Mouse (Mus musculus) Patski (cell line): ENCODE measurements around the gene Hs1bp3. TPM values are rescaled to one million over a fixed set of nuclear protein-coding genes. Genes with fewer than 3 reads are reported as not detected.

Experiments
- ATAC-seq: fragments of 100-300 bp; one replicate; pipeline ENCODE4 v1.8.0; 2021
- CTCF ChIA-PET: fragments of 350-600 bp; sonication (Branson Sonifier 250); formaldehyde crosslinking; loops from one replicate; lab custom pipeline; 2022; ENCODE audit warnings: inconsistent platforms; lab: Charles Lee
- POLR2A ChIA-PET: fragments of 350-600 bp; sonication (Branson Sonifier 250); formaldehyde crosslinking; loops from one replicate; lab custom pipeline; 2022; ENCODE audit warnings: antibody characterized with exemption, inconsistent platforms; lab: Charles Lee
- DNase-seq: peaks from one replicate; pipeline ENCODE4 v3.0.0-alpha.2; 2011; ENCODE audit warnings: low read depth, low spot score
- H3K27me3 ChIP-seq: fragments of 371-371 bp; one replicate; pipeline ENCODE4 v1.5.1; 2021
- CTCF ChIP-seq: fragments of 100-300 bp; IDR thresholded peaks from one replicate; pipeline ENCODE4 v1.5.1; 2021
- in situ Hi-C: fragments of 300-500 bp; cut with MboI; formaldehyde crosslinking; loops from 3 replicates; pipeline ENCODE4 v1.11.1; 2018; ENCODE audit warnings: low pct_unique_long_range_greater_than_20kb, mixed read lengths
- polyA plus RNA-seq: library from polyadenylated mRNA; unstranded; gene quantifications from one replicate; pipeline ENCODE4 v1.2.3, GENCODE M21; 2021

Hs1bp3 gene
- polyA plus RNA-seq, 1 experiment from 2014 or later: 34.4 TPM

DNA sequence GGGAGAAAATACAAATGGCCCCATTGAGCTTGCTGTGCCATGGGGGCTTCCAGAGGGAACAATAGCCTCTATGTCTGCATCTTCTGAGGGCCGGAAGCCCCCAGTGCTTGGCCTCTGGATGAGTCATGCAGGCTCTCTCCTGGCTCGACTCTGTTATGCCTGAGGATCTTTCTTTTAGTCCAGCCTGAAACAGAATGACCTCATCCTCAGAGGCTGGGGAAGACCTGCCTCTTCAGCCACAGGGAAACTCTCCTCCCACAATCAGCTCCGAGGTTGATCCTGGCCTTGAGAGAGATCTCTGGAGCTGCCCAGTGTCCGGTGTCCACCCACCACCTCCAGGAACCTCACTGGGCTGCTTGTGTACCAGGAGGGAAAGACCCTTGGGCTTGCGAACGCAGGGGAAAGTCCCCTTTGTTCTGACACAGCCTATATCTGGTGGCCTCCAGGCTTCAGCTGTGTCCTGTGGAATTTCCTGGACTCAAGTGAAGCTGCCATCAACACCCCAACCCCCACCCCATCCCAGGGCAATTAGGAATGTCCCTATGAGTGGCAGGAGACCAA, 73.3 kb downstream of the Hs1bp3 start:
- peak; percentile 76 for DNase-seq
- TF ChIP-seq CTCF: no peak
- in situ Hi-C loops: no loop called here
- no peaks in the 10 kb centered on the region for H3K27me3 ChIP-seq
- CTCF ChIA-PET: no interaction called here
- peak; percentile 95 for ATAC-seq
- POLR2A ChIA-PET: interaction anchor here (1.0 to 1.4 kb wide), 2 partner anchors 30 to 52 kb away, joined by 3 to 4 read pairs; no protein-coding TSS in a partner anchor

DNA sequence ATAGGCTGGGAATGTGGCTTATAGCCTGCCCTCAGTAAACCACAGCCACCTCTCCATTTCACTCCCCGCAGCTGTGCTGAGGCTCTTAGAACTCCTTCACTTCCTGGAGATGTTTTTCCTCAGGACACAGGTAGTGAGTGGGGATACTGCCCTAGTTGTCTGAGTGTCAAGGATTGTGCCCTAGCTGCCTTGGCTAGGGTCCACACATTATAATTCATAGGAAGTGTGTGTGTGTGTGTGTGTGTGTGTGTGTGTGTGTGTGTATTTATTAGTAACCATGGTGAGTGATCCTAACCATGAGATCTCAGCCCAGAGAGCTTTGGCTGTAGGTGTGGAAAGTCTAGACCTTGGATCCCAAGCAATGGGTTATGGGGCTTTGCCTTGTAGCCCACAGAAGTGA, 74.0 kb downstream of the Hs1bp3 start:
- in situ Hi-C loops: no loop called here
- POLR2A ChIA-PET: interaction anchor here (1.4 kb wide), 1 partner anchor 53 kb away, joined by 4 read pairs; no protein-coding TSS in a partner anchor

DNA sequence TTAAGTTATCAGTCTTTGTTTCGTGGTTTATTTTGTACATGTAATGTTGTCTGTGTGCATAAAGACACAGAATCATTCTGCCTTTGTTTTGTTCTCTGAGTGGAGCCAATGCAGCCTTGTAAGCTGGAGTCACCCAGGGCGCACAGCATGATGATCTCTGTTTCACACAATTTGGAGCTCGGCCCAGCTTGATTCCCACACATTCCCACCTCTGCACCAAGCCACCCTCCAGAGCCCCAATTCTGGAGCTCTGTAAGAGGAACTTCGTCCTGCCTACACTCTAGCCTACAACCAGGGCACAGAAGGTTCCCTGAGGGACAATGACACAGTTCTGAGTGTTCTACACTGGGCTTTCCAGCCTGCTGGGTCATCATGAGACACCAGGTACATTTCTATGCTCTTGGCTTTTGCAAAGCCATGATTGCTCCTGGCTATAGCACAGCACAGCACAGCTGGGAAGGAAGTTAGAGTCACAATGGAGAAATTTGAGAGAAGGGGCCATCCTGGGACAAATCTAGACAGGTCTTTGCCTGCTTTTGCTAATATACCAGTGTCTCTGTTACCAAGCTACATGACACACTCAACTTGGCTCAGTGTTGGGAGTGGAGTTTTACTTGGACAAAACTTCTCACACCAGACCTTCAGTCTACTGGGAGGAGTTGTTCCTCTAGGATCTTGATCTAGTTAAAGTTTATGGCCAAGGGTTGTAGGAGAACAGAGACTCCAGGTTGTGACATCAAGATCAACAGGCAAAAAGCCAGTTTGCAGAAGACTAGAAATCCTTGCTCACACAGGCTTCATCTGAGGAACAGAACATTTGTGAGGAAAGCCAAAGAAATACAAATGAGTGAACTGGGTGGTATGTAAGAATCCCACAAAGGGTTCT, 75.5 kb downstream of the Hs1bp3 start:
- H3K27me3 ChIP-seq: no peaks in the 10 kb centered on the region
- ChIA-PET POLR2A (no interaction called here), CTCF (interaction anchor here (1.3 to 1.8 kb wide), 2 partner anchors 16 to 26 kb away, joined by 3 read pairs; no protein-coding TSS in a partner anchor)
- ATAC-seq (no peak), DNase-seq (no peak)
- no peak for TF ChIP-seq CTCF
- in situ Hi-C loops: no loop called here

More for the DNA sequence above, 74.0 kb downstream of the Hs1bp3 start:
- CTCF ChIA-PET: interaction anchor here (1.3 kb wide), 1 partner anchor 14 kb away, joined by 3 read pairs; no protein-coding TSS in a partner anchor
- no peak for TF ChIP-seq CTCF
- no peak for ATAC-seq
- DNase-seq: no peak
- no peaks in the 10 kb centered on the region for H3K27me3 ChIP-seq

DNA sequence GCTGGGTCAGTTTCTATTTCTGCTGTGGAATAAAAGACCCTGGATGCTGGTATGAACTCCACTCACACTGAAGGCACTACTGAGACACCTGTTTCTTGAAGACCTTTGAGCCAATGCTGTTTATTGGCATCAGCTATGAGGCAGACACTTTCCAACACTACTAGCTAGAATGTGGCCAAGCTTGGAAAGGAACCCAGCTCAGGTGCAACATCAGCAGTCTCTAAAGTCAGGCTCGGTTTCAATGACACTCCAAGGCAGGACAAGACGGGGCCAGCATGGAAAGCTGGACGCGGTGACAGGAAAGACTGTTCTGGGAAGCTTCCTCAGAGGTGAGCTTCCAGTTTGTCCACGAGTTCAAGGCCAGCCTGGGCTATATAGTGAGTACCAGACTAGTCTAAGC, 80.0 kb downstream of the Hs1bp3 start:
- no peak for DNase-seq

More for the DNA sequence above, 80.0 kb downstream of the Hs1bp3 start:
- TF ChIP-seq CTCF: no peak
- ChIA-PET CTCF (no interaction called here), POLR2A (no interaction called here)
- in situ Hi-C loops: no loop called here
- no peak for ATAC-seq
- H3K27me3 ChIP-seq: no peaks in the 10 kb centered on the region

Other genes with a start within 250 kb of the Hs1bp3 start
- gene Ldah, start 105.3 kb upstream of the Hs1bp3 start, polyA plus RNA-seq: 33.1 TPM
- not detected for gene Gdf7, start 11.5 kb upstream of the Hs1bp3 start, polyA plus RNA-seq
- gene Rhob, start 186.6 kb downstream of the Hs1bp3 start, polyA plus RNA-seq: 217 TPM